Mouse (Mus musculus): ENCODE measurements around the gene Trim56.

Gene Trim56

GRCm38 (mm10) chr5:137109941-137110593 is 5.9 kb downstream of the Trim56 start:
- DNase-seq (ENCODE audit: low read depth, low spot score) = no peak

DNA sequence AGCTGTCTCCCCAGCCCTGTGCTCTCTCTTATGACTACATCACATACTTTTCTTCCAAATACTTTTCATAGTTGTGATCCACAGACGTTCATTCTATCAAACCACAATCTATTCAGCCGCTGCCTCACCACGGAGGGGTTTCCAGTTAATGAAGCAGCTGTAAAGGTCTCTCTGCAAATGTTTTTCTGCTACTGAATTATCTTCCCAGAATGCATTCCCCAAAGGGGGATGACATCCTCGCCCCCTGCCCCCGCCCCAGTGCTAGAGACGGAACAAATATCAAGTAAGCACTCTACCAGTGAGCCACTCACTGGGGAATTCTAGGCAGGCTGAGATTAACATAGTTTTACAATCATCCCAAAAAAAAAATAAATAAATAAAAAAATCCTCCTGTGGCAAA is 7.9 kb downstream of the Trim56 start:
- DNase-seq (ENCODE audit: low read depth, low spot score) = no peak

DNA sequence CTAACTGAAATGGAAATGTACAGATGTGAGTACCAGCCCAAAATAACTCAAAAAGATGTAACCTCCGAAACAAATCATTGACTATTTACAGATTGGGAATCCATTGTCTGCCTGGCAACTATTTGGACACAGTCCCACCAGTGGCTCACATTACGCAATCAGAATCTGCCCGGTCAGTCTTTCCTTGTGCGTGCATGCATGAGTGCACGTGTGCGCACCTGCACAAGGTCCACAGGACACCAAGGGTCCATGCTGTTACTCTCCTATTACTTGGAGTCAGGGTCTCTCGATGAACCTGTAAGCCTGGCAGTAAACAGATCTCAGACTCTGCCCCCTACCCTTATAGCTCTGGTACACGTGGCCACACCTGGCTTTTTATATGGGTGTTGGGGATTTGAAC is 8.3 kb downstream of the Trim56 start:
- no peak for DNase-seq (ENCODE audit: low read depth, low spot score)

DNA sequence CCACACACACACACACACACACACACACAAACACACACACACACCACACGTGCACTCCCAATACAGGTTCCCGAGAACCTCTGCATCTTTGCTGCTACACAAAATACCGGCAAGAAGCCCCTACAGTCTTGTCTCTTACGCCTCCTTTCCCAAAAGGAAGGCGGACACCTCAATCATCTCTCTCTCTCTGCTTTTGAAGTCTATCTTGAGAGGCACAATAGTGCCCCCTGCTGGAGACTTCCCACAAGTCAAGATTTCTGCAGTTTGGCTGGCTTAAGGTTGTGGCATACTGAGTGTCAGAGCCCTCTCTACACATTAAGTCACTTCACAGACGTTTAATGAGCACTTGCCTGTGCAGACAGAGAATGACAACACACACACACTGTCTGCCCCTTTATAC is 9.0 kb downstream of the Trim56 start:
- peak; percentile 77 for DNase-seq (ENCODE audit: low read depth, low spot score)

DNA sequence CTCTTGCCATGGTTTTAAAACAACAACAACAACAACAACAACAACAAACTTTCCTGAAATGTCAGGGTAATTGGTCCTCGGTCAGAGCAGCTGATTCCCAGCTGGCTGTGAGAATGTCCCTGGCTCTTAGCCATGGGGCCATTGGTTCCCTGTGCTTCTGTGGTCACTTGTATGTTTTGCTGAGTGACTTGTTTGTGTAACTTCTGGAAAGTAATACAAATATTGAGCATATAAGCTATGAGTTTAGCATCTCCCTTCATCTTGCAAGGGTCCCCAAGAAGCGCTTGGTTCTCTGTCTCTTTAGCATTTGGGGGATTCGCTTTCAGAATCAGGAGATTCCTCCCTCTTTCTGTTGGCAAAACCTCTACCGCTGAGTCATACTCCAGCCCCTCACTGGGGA is 9.6 kb downstream of the Trim56 start:
- DNase-seq (ENCODE audit: low read depth, low spot score) = no peak

- DNase-seq (ENCODE audit: low read depth, low spot score) = no peak
Observed at GRCm38 (mm10) chr5:137103969-137104368, 12.0 kb downstream of the Trim56 start.

DNA sequence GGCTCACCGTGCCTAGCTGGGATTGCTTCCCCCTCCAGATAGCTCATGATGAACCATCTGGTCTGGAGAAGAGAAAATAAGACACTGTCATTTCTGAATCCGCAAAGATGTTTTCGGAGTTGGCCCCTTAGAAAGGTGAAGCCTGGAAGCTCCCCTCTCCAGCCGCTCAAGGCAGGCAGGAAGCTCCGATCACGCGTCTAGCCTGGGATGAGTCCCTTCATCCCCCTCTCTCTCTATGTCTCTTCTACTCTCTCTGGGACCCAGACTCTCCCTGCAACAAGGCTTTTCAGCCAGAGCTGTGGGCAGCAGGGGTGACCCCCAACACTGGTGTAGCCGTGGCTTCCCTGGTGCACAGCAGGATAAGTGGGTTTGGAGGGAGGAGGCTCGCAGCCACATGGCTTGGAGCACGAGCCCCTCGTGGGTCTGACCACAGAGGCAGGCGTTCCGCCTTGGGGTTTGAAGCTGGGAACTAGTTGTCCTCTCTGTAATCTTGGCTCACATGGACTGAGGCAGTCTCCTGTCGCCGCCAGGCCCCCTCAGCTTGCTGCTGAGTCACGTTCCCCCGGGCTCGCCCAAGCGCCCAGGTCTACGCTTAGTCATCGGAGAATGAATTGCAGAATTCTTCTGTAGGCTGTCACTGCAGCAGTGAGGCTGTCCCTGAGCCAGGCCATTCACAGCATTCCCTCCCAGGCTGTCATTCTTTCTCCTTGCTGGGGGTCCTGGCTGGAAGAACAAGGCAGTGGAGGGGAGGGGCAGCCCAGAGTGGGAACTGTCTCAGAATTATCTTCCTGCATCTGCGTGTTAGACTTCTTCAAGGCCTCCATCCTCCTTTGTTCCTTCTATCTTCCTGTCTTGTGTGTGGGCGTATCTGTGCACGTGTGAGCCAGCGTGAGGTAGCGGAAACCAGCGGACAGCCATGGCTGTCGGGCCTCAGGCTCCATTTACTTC is 13.2 kb downstream of the Trim56 start:
- peak; percentile 75 for DNase-seq (ENCODE audit: low read depth, low spot score)

DNA sequence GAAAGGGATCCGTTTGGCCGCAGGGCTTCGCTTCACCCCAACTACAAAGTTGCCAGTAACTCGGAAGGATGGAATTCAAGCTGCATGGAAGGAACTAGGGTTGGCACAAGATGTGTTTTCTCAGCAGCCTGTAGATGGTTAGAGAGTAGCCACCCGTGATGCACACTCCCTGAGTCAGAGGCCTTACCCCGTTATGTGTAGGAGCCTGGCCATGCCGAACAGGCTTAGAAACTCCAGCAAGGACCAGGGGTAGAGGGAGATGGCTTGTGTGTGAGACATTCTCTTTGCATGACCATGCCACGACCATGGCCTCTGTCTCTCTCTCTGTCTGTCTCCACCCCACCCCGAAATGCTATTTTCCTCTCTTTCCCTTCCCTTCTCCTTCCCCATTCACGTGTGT is 13.9 kb downstream of the Trim56 start:
- no peak for DNase-seq (ENCODE audit: low read depth, low spot score)

DNA sequence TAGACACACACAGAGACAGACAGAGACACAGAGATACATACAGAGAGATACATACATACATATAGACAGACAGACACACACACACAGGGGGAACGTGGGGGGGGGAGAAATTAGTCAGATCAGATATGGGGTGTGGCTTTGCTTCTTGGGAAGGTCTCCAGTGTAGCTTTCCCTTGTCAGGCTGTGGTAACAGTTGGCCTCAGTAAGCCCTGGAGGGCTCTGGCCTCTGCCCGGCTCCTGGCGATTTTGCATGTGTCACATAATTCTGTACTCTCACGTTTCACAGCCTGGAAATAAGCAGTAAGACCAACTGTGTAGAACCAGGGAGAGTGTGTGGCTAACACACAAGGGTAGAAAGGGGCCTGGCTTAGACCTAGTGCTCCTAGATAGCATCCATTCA is 15.3 kb downstream of the Trim56 start:
- no peak for DNase-seq (ENCODE audit: low read depth, low spot score)

GRCm38 (mm10) chr5:137098418-137098817 is 17.6 kb downstream of the Trim56 start:
- no peak for DNase-seq (ENCODE audit: low read depth, low spot score)

DNA sequence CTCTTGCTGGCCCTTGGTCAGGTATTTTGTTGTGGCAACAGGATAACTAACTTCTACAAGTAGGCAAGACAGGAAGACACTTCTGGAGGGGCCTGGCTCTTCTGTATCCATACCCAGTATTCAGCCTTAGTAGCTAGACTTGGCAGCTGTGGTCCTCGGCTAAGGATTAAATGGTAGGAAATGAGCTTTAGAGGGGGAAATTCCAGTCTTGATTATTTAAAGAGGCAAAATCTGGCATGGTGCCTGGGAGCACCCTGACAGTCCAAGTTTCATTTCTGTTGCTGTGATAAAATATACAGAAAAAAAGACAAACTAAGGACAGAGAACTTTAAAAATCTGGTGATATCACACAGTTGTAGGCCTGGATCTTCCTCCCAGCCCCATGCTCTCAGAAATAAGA is 20.0 kb downstream of the Trim56 start:
- DNase-seq (ENCODE audit: low read depth, low spot score) = no peak

- no peak for DNase-seq (ENCODE audit: low read depth, low spot score)
Observed at GRCm38 (mm10) chr5:137095135-137095534, 20.9 kb downstream of the Trim56 start.

GRCm38 (mm10) chr5:137093720-137094119 is 22.3 kb downstream of the Trim56 start:
- no peak for DNase-seq (ENCODE audit: low read depth, low spot score)

DNA sequence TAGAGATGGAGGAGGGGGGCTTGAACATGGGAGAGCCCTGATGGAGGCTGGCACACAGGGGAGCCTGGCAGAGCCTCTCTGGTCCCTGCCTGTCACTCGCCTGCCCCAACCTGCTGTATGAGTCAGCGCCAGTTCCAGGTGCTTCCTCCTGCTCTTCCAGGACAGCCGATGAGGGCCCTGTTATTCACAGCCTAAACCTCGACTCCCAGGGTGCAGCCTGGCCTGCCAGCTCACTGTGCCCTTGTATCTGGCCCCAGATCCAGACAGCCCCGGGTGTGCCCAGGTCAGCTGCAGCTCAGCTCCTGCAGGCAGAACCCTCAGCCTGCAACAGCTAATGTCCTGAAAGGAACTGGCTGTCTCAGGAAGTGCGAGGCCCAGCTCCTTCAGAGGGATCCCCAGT is 24.4 kb downstream of the Trim56 start:
- DNase-seq (ENCODE audit: low read depth, low spot score) = no peak

GRCm38 (mm10) chr5:137090870-137091269 is 25.1 kb downstream of the Trim56 start:
- no peak for DNase-seq (ENCODE audit: low read depth, low spot score)

DNA sequence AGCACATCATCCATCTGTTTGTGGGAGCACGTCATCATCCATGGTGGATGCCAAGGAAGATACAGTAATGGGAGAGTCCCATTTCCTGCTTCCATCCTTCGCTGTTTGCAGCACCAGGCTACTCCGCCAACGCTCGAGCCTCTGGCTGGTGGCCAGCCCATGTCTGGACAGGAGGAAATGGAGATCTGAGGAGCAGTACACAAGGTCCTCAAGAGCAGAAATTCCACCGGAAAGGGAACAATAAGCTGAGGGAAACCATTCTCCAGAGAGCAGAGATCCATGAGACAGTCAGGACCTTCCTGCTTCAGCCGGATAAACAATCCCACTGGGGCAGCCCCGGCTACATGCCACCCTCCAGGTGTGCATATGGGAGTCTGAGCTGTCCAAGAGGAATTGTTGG is 28.6 kb downstream of the Trim56 start:
- DNase-seq (ENCODE audit: low read depth, low spot score) = no peak

DNA sequence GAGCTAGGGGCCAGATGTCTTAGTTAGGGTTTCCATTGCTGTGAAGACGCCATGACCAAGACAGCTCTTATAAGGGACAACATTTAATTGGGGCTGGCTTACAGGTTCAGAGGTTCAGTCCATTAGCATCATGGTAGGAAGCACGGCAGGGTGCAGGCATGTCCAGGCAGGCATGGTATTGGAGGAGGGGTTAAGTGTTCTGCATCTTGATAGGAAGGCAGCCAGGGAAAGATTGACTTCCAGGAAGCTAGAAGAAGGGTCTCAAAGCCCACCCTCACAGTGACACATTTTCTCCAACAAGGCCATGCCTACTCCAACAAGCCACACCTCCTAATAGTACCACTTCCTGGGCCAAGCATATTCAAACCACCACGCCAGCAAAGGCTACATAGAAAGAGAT is 30.3 kb downstream of the Trim56 start:
- DNase-seq (ENCODE audit: low read depth, low spot score) = no peak

GRCm38 (mm10) chr5:137085021-137085420 is 31.0 kb downstream of the Trim56 start:
- no peak for DNase-seq (ENCODE audit: low read depth, low spot score)

- DNase-seq (ENCODE audit: low read depth, low spot score) = no peak
Observed at GRCm38 (mm10) chr5:137083051-137083450, 33.0 kb downstream of the Trim56 start.

- DNase-seq (ENCODE audit: low read depth, low spot score) = no peak
Observed at GRCm38 (mm10) chr5:137079849-137080248, 36.2 kb downstream of the Trim56 start.

DNA sequence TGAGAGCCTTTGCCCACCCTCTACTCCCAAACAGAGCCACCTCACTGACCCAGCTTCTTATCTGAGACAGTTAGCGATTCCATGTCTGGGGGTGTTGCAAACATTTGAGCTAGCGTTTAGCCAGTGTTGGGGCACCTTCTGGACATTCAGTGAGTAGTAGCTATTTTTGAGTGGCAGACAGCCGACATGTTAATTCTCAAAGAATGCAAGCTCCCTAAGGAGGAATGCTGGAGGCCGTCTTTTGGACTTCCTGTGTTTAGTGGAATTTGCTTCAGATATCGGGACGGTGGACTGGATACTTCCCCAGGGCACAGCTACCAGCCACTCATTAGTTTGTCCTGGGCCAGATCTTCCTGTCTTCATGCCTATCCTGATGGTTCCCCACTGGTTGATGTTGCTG is 37.4 kb downstream of the Trim56 start:
- DNase-seq (ENCODE audit: low read depth, low spot score) = no peak

DNA sequence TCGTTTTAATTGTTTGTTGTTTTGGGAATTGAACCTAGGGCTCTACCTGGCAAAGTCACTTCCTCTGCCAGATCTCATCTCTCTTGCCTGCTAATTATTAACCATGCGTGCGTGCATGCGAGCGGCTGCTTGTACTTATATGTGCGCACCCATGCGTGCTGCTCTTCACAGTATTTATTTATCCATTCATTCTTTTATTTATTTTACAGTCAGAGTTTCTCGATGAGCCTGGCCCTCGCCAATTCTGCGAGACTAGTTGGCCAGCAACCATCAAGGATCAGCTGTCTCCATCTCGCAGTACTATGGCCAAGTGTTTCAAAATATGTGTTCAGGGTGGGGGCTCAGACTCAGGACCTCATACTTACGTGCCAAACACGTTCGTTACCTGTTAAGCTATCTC is 38.0 kb downstream of the Trim56 start:
- no peak for DNase-seq (ENCODE audit: low read depth, low spot score)

- no peak for DNase-seq (ENCODE audit: low read depth, low spot score)
Observed at GRCm38 (mm10) chr5:137077187-137077586, 38.8 kb downstream of the Trim56 start.
